Mouse (Mus musculus) bone marrow macrophage, adult 2 months (primary cell): ENCODE data around the gene Polr2i.

ENCODE experiments used
- CTCF ChIP-seq: IDR thresholded peaks from 2 replicates; pipeline ENCODE4 v1.5.1; 2012; ENCODE audit warnings: low read depth, mild to moderate bottlenecking, low read length, moderate library complexity
- POLR2A ChIP-seq: IDR thresholded peaks from 2 replicates; pipeline ENCODE4 v1.6.1; 2012; ENCODE audit warnings: mild to moderate bottlenecking, low read depth, low read length, borderline replicate concordance

DNA sequence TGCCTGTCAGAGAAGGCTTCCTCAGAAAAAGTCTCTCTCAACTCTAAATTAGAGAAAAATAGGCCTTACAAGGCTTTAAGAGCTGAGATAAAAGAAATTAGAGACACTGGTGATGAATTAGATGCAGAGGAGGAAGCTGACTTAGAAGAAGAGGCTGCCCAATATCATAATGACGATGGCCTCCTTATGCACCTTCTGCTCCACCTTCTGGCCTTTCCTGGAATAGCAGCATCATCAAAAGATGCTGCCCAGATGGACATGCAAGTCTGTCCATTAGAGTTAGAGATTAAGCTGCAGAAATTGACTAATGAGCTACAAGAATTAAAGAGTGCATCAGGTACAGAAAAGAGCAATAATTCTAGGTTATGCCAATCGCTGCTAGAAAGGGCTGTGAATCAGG, 26.4 kb upstream of the Polr2i start:
- TF ChIP-seq CTCF (no peak), POLR2A (no peak)
